8 mouse cellular contexts compared by ENCODE assay signal in genomic region chrX:151117432-151117831, GRCm38 (mm10). TPM values are rescaled to one million over a fixed set of nuclear protein-coding genes. Genes with fewer than 3 reads are reported as not detected.
A peak's percentile ranks its signal among the peaks of the same experiment; 100 is the strongest.
DNase-seq lines count a peak whose midpoint lies in the region; ATAC-seq lines count a peak whose summit lies in the region.

No protein-coding gene starts in this region.

- peak; percentile 5 for DNase-seq in cerebellum, adult 8-10 months
- DNase-seq in kidney, postnatal 10 days = peak; percentile 14
- no peak for DNase-seq in kidney, postnatal 25 days
- DNase-seq in CD4-positive, CD25-positive, alpha-beta regulatory T cell, adult 2 months (ENCODE audit: low read depth, low spot score) = peak; percentile 33
- DNase-seq in spleen, postnatal 4 days (ENCODE audit: low spot score in 2 of 2) = no peak
- no peak for DNase-seq in urinary bladder, postnatal 4 days (ENCODE audit: low spot score in 2 of 2)

- ATAC-seq in cerebellum, adult (ENCODE audit: insufficient number of reproducible peaks, low FRiP score, low TSS enrichment) = no peak
- ATAC-seq in inflammation-experienced regulatory T-cells, adult 6 months = peak; percentile 77

RNA-seq across cellular contexts. Expression of gene Tsr2, which starts 21.1 kb away (rescaled TPM):
- 10 to 100 TPM; 14.9 to 22.5 (median 17.1) TPM for polyA plus RNA-seq in inflammation-experienced regulatory T-cells, adult 6 months (2017; shearing (Covaris generic))

Comparison
In these comparisons a context has a peak if more than half of its experiments do, and no peak if none do; other contexts are left out.
1. DNase-seq: peak in cerebellum, adult 8-10 months (single experiment), kidney, postnatal 10 days (single experiment) and CD4-positive, CD25-positive, alpha-beta regulatory T cell, adult 2 months (single experiment); none in kidney, postnatal 25 days (0 of 2), spleen, postnatal 4 days (0 of 2) and urinary bladder, postnatal 4 days (0 of 2).